Mouse (Mus musculus) hindbrain, embryonic 14.5 days (tissue): Measurements from ENCODE around the gene Il17ra. TPM values are rescaled to one million over a fixed set of nuclear protein-coding genes. Genes with fewer than 3 reads are reported as not detected.

Experiments used
- ATAC-seq: fragments of 200-750 bp; cut with Nextera tagmentation; 2 replicates; pipeline ENCODE4 v1.8.0; 2017; ENCODE audit warnings: moderate number of reproducible peaks, mild to moderate bottlenecking, moderate TSS enrichment, moderate library complexity; ENCODE audit not compliant: low FRiP score
- DNase-seq: peaks from one replicate; pipeline ENCODE4 v3.0.0-alpha.2; 2015; ENCODE audit warnings: low spot score
- H3K27ac ChIP-seq: fragments of 300-500 bp; sonication (generic); 2 replicates; pipeline ENCODE4 v1.5.1; 2014; ENCODE audit warnings: mild to moderate bottlenecking, moderate library complexity
- H3K27me3 ChIP-seq: fragments of 300-500 bp; sonication (generic); 2 replicates; pipeline ENCODE4 v1.6.1; 2014; ENCODE audit warnings: mild to moderate bottlenecking, low read length, mixed read lengths; ENCODE audit not compliant: control insufficient read depth, insufficient read depth
- H3K36me3 ChIP-seq: fragments of 300-500 bp; sonication (generic); replicated peaks from 2 replicates; pipeline ENCODE4 v1.6.1; 2014; ENCODE audit not compliant: control insufficient read depth, insufficient read depth
- H3K4me1 ChIP-seq: fragments of 300-500 bp; sonication (generic); replicated peaks from 2 replicates; pipeline ENCODE4 v1.6.1; 2014; ENCODE audit warnings: antibody characterized with exemption, low read length, mixed read lengths; ENCODE audit not compliant: control insufficient read depth, insufficient read depth
- H3K4me2 ChIP-seq: fragments of 300-500 bp; sonication (generic); replicated peaks from 2 replicates; pipeline ENCODE4 v1.6.1; 2014; ENCODE audit warnings: mild to moderate bottlenecking, moderate library complexity
- H3K4me3 ChIP-seq: fragments of 300-500 bp; sonication (generic); replicated peaks from 2 replicates; pipeline ENCODE4 v1.5.1; 2014; ENCODE audit warnings: mild to moderate bottlenecking, low read length
- H3K9ac ChIP-seq: fragments of 300-500 bp; sonication (generic); 2 replicates; pipeline ENCODE4 v1.6.1; 2014
- H3K9me3 ChIP-seq: fragments of 300-500 bp; sonication (generic); 2 replicates; pipeline ENCODE4 v1.6.1; 2016; ENCODE audit warnings: low read length; ENCODE audit not compliant: control insufficient read depth
- WGBS: fragments of 180-500 bp; shearing (Covaris S2); extraction: QIAGEN DNeasy Blood & Tissue Kit; methylation state at CpG from one replicate; pipeline ENCODE4 v1.1.7; 2014; 5-methylcytosine and 5-hydroxymethylcytosine counted together
- polyA plus RNA-seq: library from polyadenylated mRNA; unstranded; fragments of >200 nt; fragmentation: Nextera tagmentation; extraction: Ambion mirVana; gene quantifications from 2 replicates; pipeline ENCODE4 v1.2.1, GENCODE M21; 2014

The Il17ra gene
- polyA plus RNA-seq, 1 experiment from 2014 or later = 3.6 TPM

GRCm38 (mm10) chr6:120511212-120511611, 48.2 kb downstream of the Il17ra start:
- no peaks in the 10 kb centered on the region for H3K27me3 ChIP-seq
- H3K27ac ChIP-seq = no peak overlapping the region
- no peaks in the 10 kb centered on the region for H3K4me1 ChIP-seq
- ATAC-seq (no peak), DNase-seq (no peak)
- H3K4me3 ChIP-seq = no peak overlapping the region
- no peak overlapping the region for H3K9ac ChIP-seq
- WGBS = 90% methylated on average over 6 of the region's 6 CpGs
- H3K4me2 ChIP-seq = no peak overlapping the region
- peaks cover 58% of the 10 kb centered on the region for H3K36me3 ChIP-seq
- no peaks in the 10 kb centered on the region for H3K9me3 ChIP-seq

DNA sequence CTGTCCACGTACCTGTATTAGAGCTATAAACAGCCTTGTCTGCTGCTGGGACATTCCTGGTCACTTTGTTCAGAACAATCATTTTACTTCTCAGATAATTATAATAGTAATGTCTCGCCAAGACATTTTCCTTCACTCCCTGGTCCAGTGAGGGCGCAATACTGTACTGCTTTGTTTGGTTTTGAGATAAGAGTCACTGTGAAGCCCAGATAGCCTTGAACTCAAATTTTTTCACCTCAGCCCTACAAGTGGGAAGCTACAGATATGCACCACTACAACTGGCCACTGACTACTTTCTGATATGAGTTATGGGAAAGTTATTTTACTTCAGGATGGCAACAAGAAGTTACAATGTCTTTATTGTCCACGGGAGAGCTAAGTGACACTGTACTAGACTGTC, 53.4 kb downstream of the Il17ra start:
- Histone ChIP-seq H3K9me3 (no peaks in the 10 kb centered on the region), H3K4me1 (no peaks in the 10 kb centered on the region), H3K36me3 (peaks cover 63% of the 10 kb centered on the region), H3K4me2 (no peak overlapping the region), H3K9ac (no peak overlapping the region), H3K4me3 (no peak overlapping the region), H3K27me3 (no peaks in the 10 kb centered on the region), H3K27ac (no peak overlapping the region)
- DNase-seq (no peak), ATAC-seq (no peak)
- WGBS = 96% methylated on average over 4 of the region's 4 CpGs

- WGBS = 91% methylated on average over 6 of the region's 6 CpGs
- DNase-seq (no peak), ATAC-seq (no peak)
- no peak overlapping the region for H3K4me3 ChIP-seq
- H3K9ac ChIP-seq = no peak overlapping the region
- H3K4me2 ChIP-seq = no peak overlapping the region
- H3K27ac ChIP-seq = no peak overlapping the region
- H3K27me3 ChIP-seq = no peaks in the 10 kb centered on the region
- peaks cover 68% of the 10 kb centered on the region for H3K36me3 ChIP-seq
- H3K9me3 ChIP-seq = no peaks in the 10 kb centered on the region
- no peaks in the 10 kb centered on the region for H3K4me1 ChIP-seq
Observed at GRCm38 (mm10) chr6:120516879-120517278, 53.8 kb downstream of the Il17ra start.

- Histone ChIP-seq H3K27me3 (no peaks in the 10 kb centered on the region), H3K9ac (no peak overlapping the region), H3K27ac (no peak overlapping the region), H3K36me3 (peaks cover 72% of the 10 kb centered on the region), H3K4me3 (no peak overlapping the region), H3K4me1 (no peaks in the 10 kb centered on the region), H3K9me3 (no peaks in the 10 kb centered on the region), H3K4me2 (no peak overlapping the region)
- 86% methylated on average over 5 of the region's 5 CpGs for WGBS
- ATAC-seq (no peak), DNase-seq (no peak)
Observed at GRCm38 (mm10) chr6:120517311-120517710, 54.3 kb downstream of the Il17ra start.

- DNase-seq (no peak), ATAC-seq (no peak)
- no peaks in the 10 kb centered on the region for H3K4me1 ChIP-seq
- H3K4me3 ChIP-seq = no peak overlapping the region
- peaks cover 61% of the 10 kb centered on the region for H3K36me3 ChIP-seq
- no peaks in the 10 kb centered on the region for H3K27me3 ChIP-seq
- H3K9me3 ChIP-seq = no peaks in the 10 kb centered on the region
- WGBS = 89% methylated on average over 5 of the region's 5 CpGs
- no peak overlapping the region for H3K27ac ChIP-seq
- no peak overlapping the region for H3K9ac ChIP-seq
- H3K4me2 ChIP-seq = no peak overlapping the region
Observed at GRCm38 (mm10) chr6:120519647-120520046, 56.6 kb downstream of the Il17ra start.

GRCm38 (mm10) chr6:120524796-120525195, 61.7 kb downstream of the Il17ra start:
- ATAC-seq = no peak
- no peak overlapping the region for H3K9ac ChIP-seq
- 95% methylated on average over 5 of the region's 5 CpGs for WGBS

GRCm38 (mm10) chr6:120529123-120529522, 66.1 kb downstream of the Il17ra start:
- Histone ChIP-seq H3K4me2 (no peak overlapping the region), H3K9ac (no peak overlapping the region), H3K4me3 (no peak overlapping the region), H3K9me3 (no peaks in the 10 kb centered on the region), H3K36me3 (no peaks in the 10 kb centered on the region), H3K27ac (no peak overlapping the region), H3K27me3 (no peaks in the 10 kb centered on the region), H3K4me1 (peaks cover 17% of the 10 kb centered on the region; the same call in 1 of the 2 replicates)
- DNase-seq (no peak), ATAC-seq (no peak)
- 79% methylated on average over 4 of the region's 4 CpGs for WGBS

More at GRCm38 (mm10) chr6:120524796-120525195, 61.7 kb downstream of the Il17ra start:
- no peaks in the 10 kb centered on the region for H3K9me3 ChIP-seq
- H3K27me3 ChIP-seq = no peaks in the 10 kb centered on the region
- H3K4me2 ChIP-seq = no peak overlapping the region
- DNase-seq = no peak
- peaks cover 7% of the 10 kb centered on the region; the same call in 1 of the 2 replicates for H3K4me1 ChIP-seq
- H3K27ac ChIP-seq = no peak overlapping the region
- H3K36me3 ChIP-seq = peaks cover 36% of the 10 kb centered on the region
- H3K4me3 ChIP-seq = no peak overlapping the region

GRCm38 (mm10) chr6:120531020-120531965, 68.2 kb downstream of the Il17ra start, which contains the start of gene Hdhd5:
Gene Hdhd5 (minus strand): TSS chr6:120531319.
- Histone ChIP-seq H3K4me3 (peak within 1 kb of the TSS; percentile 98), H3K27ac (peak within 1 kb of the TSS; percentile 69), H3K9ac (peak within 1 kb of the TSS; percentile 89), H3K4me1 (peaks cover 17% of the 10 kb centered on the region; the same call in 1 of the 2 replicates), H3K9me3 (no peaks in the 10 kb centered on the region), H3K4me2 (peak within 1 kb of the TSS; percentile 66), H3K36me3 (no peaks in the 10 kb centered on the region), H3K27me3 (no peaks in the 10 kb centered on the region)
- under 1% methylated on average over 75 of the region's 75 CpGs for WGBS
- peak; percentile 98 for ATAC-seq
- peak; percentile 94 for DNase-seq

GRCm38 (mm10) chr6:120532594-120532993, 69.5 kb downstream of the Il17ra start:
- WGBS = 92% methylated on average over 1 of the region's 1 CpGs
- no peak overlapping the region for H3K9ac ChIP-seq
- ATAC-seq (no peak), DNase-seq (no peak)
- no peak overlapping the region for H3K4me2 ChIP-seq
- H3K27me3 ChIP-seq = no peaks in the 10 kb centered on the region
- no peak overlapping the region for H3K27ac ChIP-seq
- H3K4me1 ChIP-seq = peaks cover 17% of the 10 kb centered on the region; the same call in 1 of the 2 replicates
- H3K36me3 ChIP-seq = no peaks in the 10 kb centered on the region
- H3K4me3 ChIP-seq = no peak overlapping the region
- no peaks in the 10 kb centered on the region for H3K9me3 ChIP-seq
